Mouse (Mus musculus): ENCODE measurements at regions not wholly inside any gene's neighbourhood (a gene's known extent, or its start where the extent isn't known, plus 50 kb on each side); places are given as distances from the start of the nearest gene placed in this dataset.
A peak's percentile ranks its signal among the peaks of the same experiment; 100 is the strongest.

- DNase-seq (ENCODE audit: low spot score in 2 of 2): no peak
Observed at GRCm38 (mm10) chr1:89359257-89359656, 95.3 kb upstream of the Agap1 start.

GRCm38 (mm10) chr1:89364547-89365305 lies 89.9 kb upstream of the Agap1 start:
- peak; percentile 30 to 32 for DNase-seq (ENCODE audit: low spot score in 2 of 2)
- intact Hi-C loops (cut with DNase I): no loop called here

More at GRCm38 (mm10) chr1:89359257-89359656, 95.3 kb upstream of the Agap1 start:
- intact Hi-C loops (cut with DNase I): no loop called here

GRCm38 (mm10) chr1:89366891-89367290 lies 87.7 kb upstream of the Agap1 start:
- DNase-seq (ENCODE audit: low spot score in 2 of 2): no peak

GRCm38 (mm10) chr1:89373806-89374205 lies 80.8 kb upstream of the Agap1 start:
- no peak for DNase-seq (ENCODE audit: low spot score in 2 of 2)
- intact Hi-C loops (cut with DNase I): no loop called here

More at GRCm38 (mm10) chr1:89366891-89367290, 87.7 kb upstream of the Agap1 start:
- intact Hi-C loops (cut with DNase I): no loop called here

GRCm38 (mm10) chr1:89374271-89374670 lies 80.3 kb upstream of the Agap1 start:
- DNase-seq (ENCODE audit: low spot score in 2 of 2): no peak
- intact Hi-C loops (cut with DNase I): no loop called here

GRCm38 (mm10) chr1:89382021-89382420 lies 72.6 kb upstream of the Agap1 start:
- intact Hi-C loops (cut with DNase I): no loop called here
- DNase-seq (ENCODE audit: low spot score in 2 of 2): no peak

- intact Hi-C loops (cut with DNase I): no loop called here
- DNase-seq (ENCODE audit: low spot score in 2 of 2): no peak
Observed at GRCm38 (mm10) chr1:89385111-89385510, 69.5 kb upstream of the Agap1 start.

GRCm38 (mm10) chr1:89392711-89393110 lies 61.9 kb upstream of the Agap1 start:
- no peak for DNase-seq (ENCODE audit: low spot score in 2 of 2)
- intact Hi-C loops (cut with DNase I): no loop called here

- no peak for DNase-seq (ENCODE audit: low spot score in 2 of 2)
- intact Hi-C loops (cut with DNase I): no loop called here
Observed at GRCm38 (mm10) chr1:89394471-89394870, 60.1 kb upstream of the Agap1 start.

GRCm38 (mm10) chr1:89400734-89401202 lies 53.8 kb upstream of the Agap1 start:
- intact Hi-C loops (cut with DNase I): loop anchor here (5.0 kb wide), 1 partner anchor 168 kb away; no protein-coding TSS in a partner anchor

GRCm38 (mm10) chr1:89402513-89403210 lies 51.9 kb upstream of the Agap1 start:
- intact Hi-C loops (cut with DNase I): loop anchor here (5.0 kb wide), 1 partner anchor 170 kb away; no protein-coding TSS in a partner anchor
- no peak for DNase-seq (ENCODE audit: low spot score in 2 of 2)

More at GRCm38 (mm10) chr1:89400734-89401202, 53.8 kb upstream of the Agap1 start:
- DNase-seq (ENCODE audit: low spot score in 2 of 2): peak; percentile 25 to 54

GRCm38 (mm10) chr1:89403551-89404050 lies 51.0 kb upstream of the Agap1 start:
- DNase-seq (ENCODE audit: low spot score in 2 of 2): no peak
- intact Hi-C loops (cut with DNase I): loop anchor here (5.0 kb wide), 1 partner anchor 171 kb away; no protein-coding TSS in a partner anchor

Data from left cerebral cortex, postnatal 25 days (tissue).